Mouse (Mus musculus): ENCODE measurements around the gene Vmn1r232.

The Vmn1r232 gene

DNA sequence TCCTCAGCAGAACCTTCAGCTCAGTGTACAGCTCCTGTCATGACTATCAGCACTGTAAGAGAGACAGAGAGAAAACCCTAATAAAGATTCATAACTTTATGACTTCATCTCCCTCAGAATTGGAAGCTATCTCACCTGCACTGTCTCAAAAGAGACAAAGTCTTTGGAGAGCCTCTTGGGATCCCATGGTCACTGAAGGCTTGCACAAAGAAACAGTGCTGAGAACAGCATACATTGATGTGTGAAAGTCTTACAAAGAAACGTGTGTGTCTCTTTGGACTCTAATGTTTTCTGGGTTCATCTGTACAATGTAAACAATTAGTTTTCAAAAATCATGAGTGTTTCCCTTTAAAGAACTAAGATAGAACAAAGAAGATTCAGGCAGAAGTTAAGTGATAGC, at the start of gene Vmn1r232:
TSS of gene Vmn1r232 (minus strand) at position 101 of the 400 bp plus-strand sequence.
- no peak for DNase-seq (ENCODE audit: low read depth, low spot score)

- DNase-seq (ENCODE audit: low read depth, low spot score), result no peak
These were observed 47.2 kb upstream of the Vmn1r232 start for GRCm38 (mm10) chr17:20966681-20967080.

GRCm38 (mm10) chr17:20965421-20965820, 45.9 kb upstream of the Vmn1r232 start:
- no peak for DNase-seq (ENCODE audit: low read depth, low spot score)

GRCm38 (mm10) chr17:20960386-20960785, 40.9 kb upstream of the Vmn1r232 start:
- DNase-seq (ENCODE audit: low read depth, low spot score), result no peak

- DNase-seq (ENCODE audit: low read depth, low spot score), result no peak
These were observed 27.1 kb upstream of the Vmn1r232 start for GRCm38 (mm10) chr17:20946636-20947035.

- DNase-seq (ENCODE audit: low read depth, low spot score), result no peak
These were observed 26.6 kb upstream of the Vmn1r232 start for GRCm38 (mm10) chr17:20946026-20946565.

- DNase-seq (ENCODE audit: low read depth, low spot score), result peak; percentile 97
These were observed 25.7 kb upstream of the Vmn1r232 start, which contains the start of gene Ppp2r1a for GRCm38 (mm10) chr17:20944985-20945891. Ppp2r1a (plus strand) TSS chr17:20945311.

DNA sequence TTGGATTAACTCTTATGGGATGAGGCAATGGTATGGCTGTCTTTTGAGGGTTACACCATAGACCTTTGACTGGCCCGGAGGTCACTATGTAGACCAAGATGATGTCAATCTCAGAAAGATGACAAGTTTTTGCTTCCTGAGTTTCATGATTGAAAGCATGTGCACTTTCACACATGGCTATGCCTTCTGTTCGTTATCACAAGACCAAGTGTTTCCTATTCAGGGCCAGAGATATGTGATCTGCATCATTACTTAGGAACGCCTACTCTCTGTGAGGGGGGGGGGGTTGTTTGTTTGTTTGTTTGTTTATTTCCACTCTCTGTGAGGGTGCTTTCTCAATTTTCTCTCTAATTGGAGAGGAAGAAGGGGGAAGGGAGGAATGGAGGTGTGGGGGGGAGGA, 24.7 kb upstream of the Vmn1r232 start:
- no peak for DNase-seq (ENCODE audit: low read depth, low spot score)

GRCm38 (mm10) chr17:20904991-20905390, 14.5 kb downstream of the Vmn1r232 start, which contains the start of gene Vmn1r231:
Vmn1r231 (minus strand) TSS chr17:20905091.
- DNase-seq (ENCODE audit: low read depth, low spot score), result no peak
